Mouse (Mus musculus) ES-Bruce4 (cell line): ENCODE results near the gene Traf3ip3.

Experiments used
- CTCF ChIP-seq: IDR thresholded peaks from one replicate; pipeline ENCODE4 v1.8.1; 2011; ENCODE audit warnings: low read depth, low read length
- EP300 ChIP-seq: IDR thresholded peaks from 2 replicates; pipeline ENCODE4 v1.6.1; 2011; ENCODE audit warnings: low read depth, low read length; ENCODE audit not compliant: insufficient read depth
- POLR2A ChIP-seq: IDR thresholded peaks from one replicate; pipeline ENCODE4 v1.8.1; 2011; ENCODE audit warnings: low read length; ENCODE audit not compliant: insufficient read depth

- TF ChIP-seq POLR2A: no peak
- TF ChIP-seq EP300: no peak
- no peak for TF ChIP-seq CTCF
Observed at GRCm38 (mm10) chr1:193226724-193227522, 25.4 kb upstream of the Traf3ip3 start.
